Mouse (Mus musculus): ENCODE results near the gene Mtf1. TPM values are rescaled to one million over a fixed set of nuclear protein-coding genes. Genes with fewer than 3 reads are reported as not detected.
A peak's percentile ranks its signal among the peaks of the same experiment; 100 is the strongest.

The Mtf1 gene
- polyA plus RNA-seq, 1 experiment: 12.4 TPM

DNA sequence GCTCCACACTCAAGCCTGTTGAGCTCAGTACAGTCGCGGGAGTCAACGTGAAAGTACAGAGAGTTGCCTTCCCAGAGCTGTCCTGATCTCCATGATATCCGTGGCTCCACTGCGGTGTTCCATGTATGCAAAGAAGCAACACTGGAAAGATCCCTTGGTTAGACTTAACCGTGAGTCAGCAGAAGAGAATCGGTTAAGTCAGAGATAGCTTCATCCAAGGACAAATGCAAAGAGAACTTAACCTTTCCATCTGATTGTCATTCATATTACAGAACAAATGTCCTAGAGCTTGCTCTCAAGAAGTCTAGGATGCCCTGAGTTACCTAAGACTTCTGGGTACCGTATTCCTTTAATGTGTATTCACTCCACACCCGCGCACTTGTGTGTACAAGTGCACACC, 30.9 kb downstream of the Mtf1 start:
- WGBS: 95% methylated on average over 10 of the region's 10 CpGs
- Histone ChIP-seq H3K27ac (ENCODE audit: insufficient read depth, low read depth, low read length) (no peak overlapping the region), H3K4me3 (ENCODE audit: low read depth, low read length) (no peak overlapping the region), H3K36me3 (ENCODE audit: control insufficient read depth, insufficient read depth, low read length) (peaks cover 49% of the 10 kb centered on the region), H3K4me1 (ENCODE audit: control insufficient read depth, insufficient read depth, insufficient read length, low read length) (no peaks in the 10 kb centered on the region), H3K27me3 (ENCODE audit: control insufficient read depth, insufficient read depth, low read length) (no peaks in the 10 kb centered on the region)
- TF ChIP-seq POLR2A (IDR thresholded peaks at IDR 0.05; ENCODE audit: low read depth, low read length) (no peak), CTCF (IDR thresholded peaks at IDR 0.05; ENCODE audit: extremely low read depth, insufficient read length, insufficient replicate concordance, low read depth, low read length) (no peak)

- no peak overlapping the region for H3K4me3 ChIP-seq (ENCODE audit: low read depth, low read length)
- WGBS: 93% methylated on average over 14 of the region's 14 CpGs
- no peaks in the 10 kb centered on the region for H3K4me1 ChIP-seq (ENCODE audit: control insufficient read depth, insufficient read depth, insufficient read length, low read length)
- peaks cover 55% of the 10 kb centered on the region for H3K36me3 ChIP-seq (ENCODE audit: control insufficient read depth, insufficient read depth, low read length)
- no peak overlapping the region for H3K27ac ChIP-seq (ENCODE audit: insufficient read depth, low read depth, low read length)
- TF ChIP-seq CTCF (IDR thresholded peaks at IDR 0.05; ENCODE audit: extremely low read depth, insufficient read length, insufficient replicate concordance, low read depth, low read length) (no peak), POLR2A (IDR thresholded peaks at IDR 0.05; ENCODE audit: low read depth, low read length) (no peak)
- no peaks in the 10 kb centered on the region for H3K27me3 ChIP-seq (ENCODE audit: control insufficient read depth, insufficient read depth, low read length)
Observed at GRCm38 (mm10) chr4:124838035-124838700, 36.3 kb downstream of the Mtf1 start.

DNA sequence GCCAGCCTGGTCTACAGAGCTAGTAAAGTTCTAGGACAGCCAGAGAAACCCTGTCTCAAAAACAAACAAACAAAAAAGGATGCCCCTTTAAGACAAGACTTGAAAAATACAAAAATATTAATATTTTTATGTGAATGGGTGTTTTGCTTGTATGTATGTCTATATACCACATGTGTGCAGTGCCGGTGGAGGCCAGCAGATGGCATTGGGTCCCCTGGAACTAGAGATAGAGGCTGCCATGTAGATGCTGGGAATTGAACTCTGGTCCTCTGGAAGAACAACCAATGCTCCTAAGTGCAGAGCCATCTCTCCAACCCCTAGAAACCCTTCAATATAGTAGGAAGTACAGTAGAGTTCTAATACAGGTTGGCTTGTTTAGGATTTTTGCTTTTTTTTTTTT, 39.1 kb downstream of the Mtf1 start:
- Histone ChIP-seq H3K27me3 (ENCODE audit: control insufficient read depth, insufficient read depth, low read length) (no peaks in the 10 kb centered on the region), H3K27ac (ENCODE audit: insufficient read depth, low read depth, low read length) (no peak overlapping the region), H3K4me1 (ENCODE audit: control insufficient read depth, insufficient read depth, insufficient read length, low read length) (no peaks in the 10 kb centered on the region), H3K36me3 (ENCODE audit: control insufficient read depth, insufficient read depth, low read length) (peaks cover 59% of the 10 kb centered on the region), H3K4me3 (ENCODE audit: low read depth, low read length) (no peak overlapping the region)
- TF ChIP-seq POLR2A (IDR thresholded peaks at IDR 0.05; ENCODE audit: low read depth, low read length): no peak
- TF ChIP-seq CTCF (IDR thresholded peaks at IDR 0.05; ENCODE audit: extremely low read depth, insufficient read length, insufficient replicate concordance, low read depth, low read length): peak; percentile 25; the same call in 1 of the 2 replicates
- 97% methylated on average over 1 of the region's 1 CpGs for WGBS

DNA sequence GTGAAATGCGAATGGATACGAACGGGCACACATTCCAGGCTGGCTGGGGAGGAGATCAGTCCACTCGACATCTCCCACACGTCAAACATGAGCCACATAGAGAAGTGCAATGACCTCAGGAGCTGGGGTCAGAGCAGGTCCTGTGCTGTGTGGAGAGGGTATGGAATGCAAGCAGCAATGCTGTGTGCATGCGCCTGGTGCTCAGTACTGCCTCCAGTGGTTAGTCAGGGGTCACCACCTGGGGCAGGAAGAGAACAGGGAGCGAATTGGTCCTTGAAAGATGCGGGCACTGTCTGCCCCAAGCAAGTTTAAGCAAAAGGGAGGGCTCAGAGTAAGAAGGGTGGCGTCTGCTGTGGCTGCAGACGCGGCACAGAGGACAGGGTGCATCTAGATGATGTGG, 41.6 kb downstream of the Mtf1 start:
- Histone ChIP-seq H3K27me3 (ENCODE audit: control insufficient read depth, insufficient read depth, low read length) (no peaks in the 10 kb centered on the region), H3K4me3 (ENCODE audit: low read depth, low read length) (no peak overlapping the region), H3K36me3 (ENCODE audit: control insufficient read depth, insufficient read depth, low read length) (peaks cover 45% of the 10 kb centered on the region), H3K27ac (ENCODE audit: insufficient read depth, low read depth, low read length) (no peak overlapping the region), H3K4me1 (ENCODE audit: control insufficient read depth, insufficient read depth, insufficient read length, low read length) (no peaks in the 10 kb centered on the region)
- WGBS: 66% methylated on average over 11 of the region's 11 CpGs
- TF ChIP-seq CTCF (IDR thresholded peaks at IDR 0.05; ENCODE audit: extremely low read depth, insufficient read length, insufficient replicate concordance, low read depth, low read length) (peak; percentile 73; the same call in 1 of the 2 replicates), POLR2A (IDR thresholded peaks at IDR 0.05; ENCODE audit: low read depth, low read length) (no peak)

DNA sequence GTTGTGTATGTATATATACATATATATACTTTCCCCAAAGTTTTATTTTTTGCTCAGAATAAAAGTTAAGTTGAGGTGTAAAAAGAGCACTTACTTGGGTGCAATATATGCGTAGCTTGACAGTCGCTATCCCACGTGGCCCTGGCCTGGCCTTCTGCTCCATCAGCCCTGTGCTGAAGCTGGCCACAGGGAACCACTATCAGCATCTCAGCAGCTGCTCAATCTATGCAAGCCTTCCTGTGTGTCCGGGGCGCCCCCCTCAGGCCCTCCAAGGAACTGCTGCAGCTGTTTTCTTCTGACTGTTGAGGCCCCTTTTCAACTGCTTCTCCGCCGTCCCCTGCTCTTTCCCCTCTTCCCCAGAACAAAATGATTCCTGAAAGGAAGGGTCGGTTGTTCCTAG, 45.7 kb downstream of the Mtf1 start:
- H3K4me3 ChIP-seq (ENCODE audit: low read depth, low read length): no peak overlapping the region
- TF ChIP-seq CTCF (IDR thresholded peaks at IDR 0.05; ENCODE audit: extremely low read depth, insufficient read length, insufficient replicate concordance, low read depth, low read length) (peak; percentile 93), POLR2A (IDR thresholded peaks at IDR 0.05; ENCODE audit: low read depth, low read length) (no peak)
- 19% methylated on average over 8 of the region's 8 CpGs for WGBS
- no peak overlapping the region for H3K27ac ChIP-seq (ENCODE audit: insufficient read depth, low read depth, low read length)
- peaks cover 16% of the 10 kb centered on the region for H3K36me3 ChIP-seq (ENCODE audit: control insufficient read depth, insufficient read depth, low read length)
- H3K27me3 ChIP-seq (ENCODE audit: control insufficient read depth, insufficient read depth, low read length): no peaks in the 10 kb centered on the region
- peaks cover 4% of the 10 kb centered on the region for H3K4me1 ChIP-seq (ENCODE audit: control insufficient read depth, insufficient read depth, insufficient read length, low read length)

- peaks cover 4% of the 10 kb centered on the region for H3K4me1 ChIP-seq (ENCODE audit: control insufficient read depth, insufficient read depth, insufficient read length, low read length)
- peaks cover 18% of the 10 kb centered on the region for H3K36me3 ChIP-seq (ENCODE audit: control insufficient read depth, insufficient read depth, low read length)
- TF ChIP-seq POLR2A (IDR thresholded peaks at IDR 0.05; ENCODE audit: low read depth, low read length): no peak
- TF ChIP-seq CTCF (IDR thresholded peaks at IDR 0.05; ENCODE audit: extremely low read depth, insufficient read length, insufficient replicate concordance, low read depth, low read length): no peak
- 2% methylated on average over 24 of the region's 24 CpGs for WGBS
- peak overlapping the region; percentile 38; the same call in 1 of the 2 replicates for H3K27ac ChIP-seq (ENCODE audit: insufficient read depth, low read depth, low read length)
- H3K27me3 ChIP-seq (ENCODE audit: control insufficient read depth, insufficient read depth, low read length): no peaks in the 10 kb centered on the region
- H3K4me3 ChIP-seq (ENCODE audit: low read depth, low read length): peak overlapping the region; percentile 93
Observed at GRCm38 (mm10) chr4:124849631-124850260, 47.8 kb downstream of the Mtf1 start.

- Histone ChIP-seq H3K4me1 (ENCODE audit: control insufficient read depth, insufficient read depth, insufficient read length, low read length) (peaks cover 4% of the 10 kb centered on the region), H3K27ac (ENCODE audit: insufficient read depth, low read depth, low read length) (peak within 1 kb of the TSS; percentile 45), H3K4me3 (ENCODE audit: low read depth, low read length) (peak within 1 kb of the TSS; percentile 93), H3K27me3 (ENCODE audit: control insufficient read depth, insufficient read depth, low read length) (no peaks in the 10 kb centered on the region), H3K36me3 (ENCODE audit: control insufficient read depth, insufficient read depth, low read length) (peaks cover 13% of the 10 kb centered on the region; the same call in 1 of the 2 replicates)
- WGBS: under 1% methylated on average over 89 of the region's 90 CpGs
- TF ChIP-seq CTCF (IDR thresholded peaks at IDR 0.05; ENCODE audit: extremely low read depth, insufficient read length, insufficient replicate concordance, low read depth, low read length): no peak
- no peak; the same call in none of the 2 replicates for TF ChIP-seq POLR2A (IDR thresholded peaks at IDR 0.05; ENCODE audit: low read depth, low read length)
Observed at GRCm38 (mm10) chr4:124850261-124850913, 48.5 kb downstream of the Mtf1 start, which contains the start of gene Yrdc. Gene Yrdc, plus strand, starts transcription at chr4:124850679.

All from small intestine, adult 2 months (tissue).